Mouse (Mus musculus) thymus, postnatal 10 days (tissue): ENCODE results near the gene Pms1.
"Not testable (repeated sequence)": the region's sequence is repeated elsewhere in the genome, so short reads cannot be mapped to it uniquely, and the experiment has no call there.

ENCODE experiments used
- DNase-seq, 2 experiments: peaks; one replicate each; pipeline ENCODE4 v3.0.0; 2021; ENCODE audit warnings: low spot score in 2 of 2

Gene Pms1

GRCm38 (mm10) chr1:53296581-53297383 lies at the start of gene Pms1, which contains the start of the genes Ormdl1 and Gm28778:
TSS of gene Pms1 (minus strand) at chr1:53297018.
TSS of gene Ormdl1 (plus strand) at chr1:53297095.
TSS of gene Gm28778 (plus strand) at chr1:53297111.
- DNase-seq, result peak; percentile 83 to 88

- no peak for DNase-seq
Observed at GRCm38 (mm10) chr1:53341071-53341470, 44.3 kb upstream of the Pms1 start.

- not testable (repeated sequence) for DNase-seq
Observed at GRCm38 (mm10) chr1:53337403-53337802, 40.6 kb upstream of the Pms1 start.

- DNase-seq, result no peak
Observed at GRCm38 (mm10) chr1:53335465-53335864, 38.6 kb upstream of the Pms1 start.

- DNase-seq, result not testable (repeated sequence)
Observed at GRCm38 (mm10) chr1:53333527-53333926, 36.7 kb upstream of the Pms1 start.

GRCm38 (mm10) chr1:53324827-53325494 lies 28.1 kb upstream of the Pms1 start:
- no peak for DNase-seq

GRCm38 (mm10) chr1:53324277-53324676 lies 27.5 kb upstream of the Pms1 start:
- DNase-seq, result no peak

GRCm38 (mm10) chr1:53323254-53323653 lies 26.4 kb upstream of the Pms1 start:
- no peak for DNase-seq

- no peak for DNase-seq
Observed at GRCm38 (mm10) chr1:53321662-53322344, 25.0 kb upstream of the Pms1 start.

GRCm38 (mm10) chr1:53312989-53313967 lies 16.5 kb upstream of the Pms1 start, which contains the start of gene Osgepl1:
TSS of gene Osgepl1 (plus strand) at chr1:53313624.
- DNase-seq, result peak; percentile 63 to 81

GRCm38 (mm10) chr1:53300506-53300905 lies 3.7 kb upstream of the Pms1 start:
- DNase-seq, result no peak

GRCm38 (mm10) chr1:53291197-53291596 lies 5.6 kb downstream of the Pms1 start:
- no peak for DNase-seq

GRCm38 (mm10) chr1:53272646-53273045 lies 24.2 kb downstream of the Pms1 start:
- peak in 1 of 2 experiments; percentile 5 for DNase-seq

- DNase-seq, result no peak
Observed at GRCm38 (mm10) chr1:53269901-53270300, 26.9 kb downstream of the Pms1 start.

- not testable (repeated sequence) for DNase-seq
Observed at GRCm38 (mm10) chr1:53264958-53265612, 31.7 kb downstream of the Pms1 start.

- no peak for DNase-seq
Observed at GRCm38 (mm10) chr1:53226063-53226462, 70.8 kb downstream of the Pms1 start.

GRCm38 (mm10) chr1:53225616-53226015 lies 71.2 kb downstream of the Pms1 start:
- no peak for DNase-seq

GRCm38 (mm10) chr1:53224775-53225174 lies 72.0 kb downstream of the Pms1 start:
- no peak for DNase-seq

- no peak for DNase-seq
Observed at GRCm38 (mm10) chr1:53210136-53210535, 86.7 kb downstream of the Pms1 start.

GRCm38 (mm10) chr1:53203902-53204301 lies 92.9 kb downstream of the Pms1 start:
- no peak for DNase-seq
